Mouse (Mus musculus): ENCODE measurements around the gene Stk11ip. TPM values are rescaled to one million over a fixed set of nuclear protein-coding genes. Genes with fewer than 3 reads are reported as not detected.

The Stk11ip gene
- total RNA-seq, 2 experiments from 2014 or later, result 6.2 to 8.4 TPM

DNA sequence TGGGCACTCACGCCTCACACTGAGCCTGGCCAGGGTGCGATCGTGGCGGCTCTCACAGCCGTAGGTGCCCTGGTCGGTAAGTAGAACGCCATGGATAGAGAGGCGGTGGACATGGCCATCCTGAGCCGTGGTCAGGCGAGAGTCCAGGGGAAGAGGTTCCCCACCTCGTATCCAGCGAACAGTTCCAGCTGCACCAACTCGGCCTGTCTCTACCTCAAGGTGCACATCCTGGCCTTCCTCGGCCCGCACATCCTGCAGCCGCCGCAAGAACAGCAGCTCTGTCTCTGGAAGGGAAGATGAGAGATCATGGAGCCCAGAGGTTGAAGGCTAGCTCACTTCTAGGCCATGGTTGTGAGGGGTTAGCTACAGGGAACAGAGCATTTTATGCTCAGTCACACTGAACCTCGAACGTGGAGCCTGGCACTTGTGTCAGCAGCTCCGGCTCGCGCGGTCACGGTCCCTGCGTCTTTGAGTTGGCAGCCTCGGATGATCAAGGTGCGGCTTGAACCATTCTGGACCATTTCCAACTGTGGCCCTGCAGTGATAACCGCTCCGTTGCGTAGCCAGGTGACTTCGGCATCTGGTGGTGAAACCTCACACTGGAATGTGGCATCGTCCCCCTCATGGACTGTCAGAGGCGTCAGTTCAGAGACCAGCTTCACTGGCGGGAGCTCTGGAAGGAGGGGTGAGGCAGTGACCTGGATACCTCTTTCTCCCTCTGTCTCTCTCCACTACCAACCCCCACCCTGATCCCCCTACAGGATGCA is 30.4 kb upstream of the Stk11ip start:
- TF ChIP-seq CTCF (IDR thresholded peaks at IDR 0.05), result no peak
- intact Hi-C loops (cut with DNase I), result no loop called here
- no peak for DNase-seq
- no peak overlapping the region for H3K4me3 ChIP-seq
- no peak overlapping the region for H3K27ac ChIP-seq

DNA sequence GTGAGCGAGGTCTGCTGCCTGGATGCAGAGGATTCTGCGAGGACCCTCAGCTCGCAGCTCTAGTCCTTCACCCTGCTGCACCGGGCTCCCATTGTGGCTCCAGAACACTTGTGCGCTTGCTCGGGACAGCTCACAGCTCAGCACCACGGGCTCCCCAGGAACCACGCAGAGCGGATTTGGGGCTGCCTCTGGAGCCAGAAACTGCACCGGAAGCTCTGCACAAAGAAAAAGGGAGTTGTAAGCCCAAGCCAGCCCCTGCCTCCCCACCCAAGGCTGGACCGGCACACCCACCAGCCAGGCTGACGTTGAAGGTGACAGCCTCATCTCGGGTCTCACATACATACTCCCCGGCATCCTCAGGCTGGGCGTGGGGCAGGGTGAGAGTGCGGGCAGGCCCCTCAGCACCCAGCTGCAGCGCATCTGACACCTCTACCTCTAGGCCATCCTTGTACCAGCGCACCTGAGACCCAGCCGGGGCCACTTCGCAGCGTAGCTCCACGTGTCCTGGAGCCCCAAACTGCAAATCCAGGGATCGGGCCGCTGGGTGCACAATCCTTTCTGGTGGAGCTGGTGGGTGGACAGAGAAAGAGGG is 28.7 kb upstream of the Stk11ip start:
- DNase-seq, result no peak
- TF ChIP-seq CTCF (IDR thresholded peaks at IDR 0.05), result no peak
- intact Hi-C loops (cut with DNase I), result no loop called here
- H3K4me3 ChIP-seq, result no peak overlapping the region
- no peak overlapping the region for H3K27ac ChIP-seq

DNA sequence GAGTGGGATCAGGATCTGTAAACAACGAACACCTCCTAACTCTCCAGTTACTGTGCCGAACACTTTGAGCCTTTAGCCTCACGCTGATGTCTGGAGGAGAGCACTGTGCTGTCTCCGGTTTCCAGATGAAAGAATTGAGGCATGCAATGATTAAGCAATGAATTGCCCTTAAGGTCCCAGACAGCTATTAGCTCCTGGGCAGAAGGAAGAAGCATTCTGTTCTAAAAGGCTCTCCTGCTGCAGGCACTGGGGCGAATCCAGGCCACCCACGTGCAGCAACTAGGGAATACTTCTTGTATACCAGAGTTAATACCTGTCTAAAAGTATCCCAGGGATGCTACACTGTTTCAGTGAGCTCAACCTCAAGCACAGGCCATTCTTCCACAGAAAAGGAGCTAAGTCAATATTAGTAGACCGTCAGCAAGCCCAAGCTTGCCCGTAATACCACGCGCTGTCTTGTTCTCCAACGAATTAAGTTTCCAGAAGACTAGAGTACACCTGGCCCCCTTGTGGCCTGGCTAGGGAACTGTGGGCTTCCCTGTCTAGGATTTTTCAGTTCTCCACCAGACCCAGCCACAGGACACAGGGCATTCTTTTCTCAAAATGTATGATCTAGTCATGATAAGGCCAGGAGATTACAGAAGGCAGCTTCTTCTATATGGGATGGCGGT is 26.3 kb upstream of the Stk11ip start:
- Histone ChIP-seq H3K27ac (no peak overlapping the region), H3K4me3 (no peak overlapping the region)
- intact Hi-C loops (cut with DNase I), result no loop called here
- TF ChIP-seq CTCF (IDR thresholded peaks at IDR 0.05), result peak; percentile 70
- no peak for DNase-seq

DNA sequence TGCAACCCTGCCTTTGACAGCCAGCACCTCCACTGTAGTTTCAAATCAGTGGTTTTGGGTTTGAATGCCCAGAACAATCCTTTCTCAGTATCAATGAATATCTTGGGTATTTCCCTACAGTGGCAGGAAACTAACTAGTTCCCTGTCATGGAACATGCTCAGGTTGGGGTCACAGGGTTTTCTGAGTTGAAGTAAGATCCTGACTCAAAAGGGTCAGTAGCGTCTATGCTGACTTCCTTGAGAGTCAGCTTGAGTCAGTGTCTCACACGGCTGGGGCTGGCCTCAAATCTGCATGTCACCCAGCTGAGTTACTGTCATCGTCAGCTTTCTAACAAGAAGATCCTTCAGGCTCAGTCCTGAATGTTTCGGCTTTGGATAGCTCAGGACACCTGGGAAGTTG is 22.4 kb upstream of the Stk11ip start:
- no peak for DNase-seq
- Histone ChIP-seq H3K27ac (no peak overlapping the region), H3K4me3 (no peak overlapping the region)
- TF ChIP-seq CTCF (IDR thresholded peaks at IDR 0.05), result no peak
- intact Hi-C loops (cut with DNase I), result no loop called here

DNA sequence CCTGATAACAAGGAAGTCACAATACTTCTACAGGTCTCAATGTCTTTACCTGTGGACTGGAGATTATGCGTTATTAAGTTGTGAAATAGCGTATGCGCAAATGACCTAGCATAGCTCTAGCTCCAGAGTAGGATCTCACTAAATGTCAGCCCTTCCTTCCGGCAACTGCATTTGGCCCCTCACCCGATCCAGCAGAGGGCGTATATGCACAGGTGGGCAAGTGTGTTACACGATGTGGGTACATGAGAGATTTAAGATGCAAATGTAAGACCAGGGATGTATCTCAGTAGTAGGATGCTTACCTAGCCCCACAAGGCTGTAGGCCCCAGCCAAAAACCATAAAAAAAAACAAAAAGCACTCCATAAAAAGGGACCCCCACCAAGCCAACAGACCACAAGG is 21.9 kb upstream of the Stk11ip start:
- no peak overlapping the region for H3K4me3 ChIP-seq
- no peak overlapping the region for H3K27ac ChIP-seq
- no peak for DNase-seq
- peak; percentile 41; the same call in 1 of the 2 replicates for TF ChIP-seq CTCF (IDR thresholded peaks at IDR 0.05)
- intact Hi-C loops (cut with DNase I), result no loop called here

DNA sequence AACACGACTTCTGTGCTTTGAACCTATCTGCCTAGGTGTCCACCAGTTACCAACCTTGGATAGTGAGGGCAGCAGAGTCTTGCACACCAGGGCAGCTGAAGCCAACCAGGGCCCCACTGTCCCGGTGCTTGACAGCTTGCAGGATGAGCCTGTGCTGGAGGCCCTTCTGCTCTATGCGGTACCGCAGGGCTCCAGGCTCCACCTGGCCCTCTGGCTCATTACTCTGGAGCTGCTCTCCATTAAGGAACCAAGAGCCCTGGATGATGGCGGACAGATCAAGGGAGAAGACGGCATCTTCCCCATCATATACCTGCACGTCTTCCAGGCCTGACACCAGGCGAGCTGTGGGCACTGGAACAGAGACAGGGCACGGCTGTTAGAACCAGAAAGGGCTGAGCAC is 19.4 kb upstream of the Stk11ip start:
- TF ChIP-seq CTCF (IDR thresholded peaks at IDR 0.05), result no peak
- H3K4me3 ChIP-seq, result no peak overlapping the region
- no peak for DNase-seq
- intact Hi-C loops (cut with DNase I), result no loop called here
- H3K27ac ChIP-seq, result no peak overlapping the region

DNA sequence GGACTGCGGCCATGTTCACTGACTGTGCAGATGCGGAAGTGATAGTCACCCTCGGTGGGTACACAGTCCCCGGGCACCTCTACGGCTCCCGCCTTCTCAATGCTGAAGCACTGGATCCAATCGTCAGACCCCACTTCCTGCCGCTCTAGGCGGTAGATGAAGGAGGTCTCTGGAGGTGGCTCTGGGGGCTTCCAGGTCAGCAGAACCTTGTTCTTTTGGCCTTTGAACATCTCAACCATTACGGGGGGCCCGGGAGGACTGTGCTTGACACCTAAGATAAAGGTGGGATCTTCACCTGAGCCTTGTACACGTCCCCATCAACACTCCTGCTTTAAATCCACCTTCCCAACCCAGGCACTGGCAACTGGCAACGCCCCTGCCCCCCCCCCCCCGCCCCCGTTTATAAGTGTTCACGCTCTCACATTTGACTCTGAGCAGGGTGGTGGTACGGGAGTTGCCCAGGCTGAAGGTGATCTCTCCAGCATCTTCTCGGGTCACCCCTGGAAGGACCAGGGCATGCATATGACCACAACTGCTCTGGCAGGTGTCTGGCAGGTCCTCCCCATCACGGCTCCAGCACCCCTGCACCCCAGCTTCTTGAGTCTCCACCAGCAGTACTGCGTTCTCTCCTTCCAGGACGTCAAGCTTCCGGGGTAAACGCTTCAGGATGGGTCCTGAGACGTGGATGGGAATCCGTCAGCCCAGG is 18.2 kb upstream of the Stk11ip start:
- H3K27ac ChIP-seq, result no peak overlapping the region
- DNase-seq, result no peak
- TF ChIP-seq CTCF (IDR thresholded peaks at IDR 0.05), result no peak
- intact Hi-C loops (cut with DNase I), result no loop called here
- H3K4me3 ChIP-seq, result no peak overlapping the region

DNA sequence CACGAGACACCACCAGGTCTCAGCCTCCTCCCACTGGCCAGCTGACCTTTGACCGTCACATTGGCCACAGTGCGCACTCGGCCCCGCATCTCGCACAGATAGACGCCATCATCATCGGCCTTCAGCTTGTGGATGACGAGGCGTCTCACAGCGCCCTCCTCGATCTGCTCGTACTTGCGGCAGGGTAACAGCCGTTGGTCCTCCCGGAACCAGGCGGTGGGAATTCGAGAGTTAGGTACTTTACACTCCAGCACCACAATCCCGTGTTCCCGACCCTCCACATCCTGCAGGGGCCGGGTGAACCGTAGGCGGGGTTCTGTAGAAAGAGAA is 17.7 kb upstream of the Stk11ip start:
- intact Hi-C loops (cut with DNase I), result no loop called here
- no peak for TF ChIP-seq CTCF (IDR thresholded peaks at IDR 0.05)
- Histone ChIP-seq H3K4me3 (no peak overlapping the region), H3K27ac (no peak overlapping the region)
- no peak for DNase-seq

DNA sequence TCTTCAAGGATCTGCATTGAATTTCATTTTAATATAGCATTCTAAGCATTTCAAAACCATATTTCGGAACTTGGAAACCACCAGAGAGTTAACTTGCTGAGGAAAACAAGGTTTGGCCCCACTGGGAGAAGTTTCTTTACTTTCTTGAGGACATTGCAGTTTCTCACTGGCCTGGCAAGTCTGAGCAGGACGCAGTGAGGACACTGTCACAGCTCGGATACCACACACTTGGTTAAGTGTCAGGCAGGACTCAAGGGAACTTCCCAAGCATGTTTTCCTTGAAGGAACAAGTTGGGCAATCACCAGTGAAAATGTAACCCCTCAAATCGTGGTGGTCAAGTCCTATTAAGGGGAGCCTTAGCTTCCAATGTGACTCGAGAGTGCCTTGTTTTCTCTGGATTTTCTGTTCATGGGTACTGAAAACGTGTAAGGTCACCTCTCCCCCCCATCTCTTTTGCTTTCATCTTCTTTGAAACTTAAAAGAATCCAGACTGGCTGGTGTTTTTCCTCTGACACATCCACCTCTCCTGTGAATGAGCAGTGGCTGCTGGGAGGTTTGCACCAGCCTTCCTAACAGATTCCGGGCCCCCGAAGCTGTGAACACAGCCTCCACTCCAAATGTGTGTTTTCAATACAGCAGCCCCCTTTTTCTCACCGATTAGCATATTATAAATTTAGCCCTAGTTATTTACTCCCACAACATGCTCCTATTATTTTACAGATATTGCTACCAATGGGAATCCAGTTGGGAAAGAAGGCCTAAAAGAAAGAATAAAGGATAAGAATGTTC is 16.9 kb upstream of the Stk11ip start:
- peak overlapping the region; percentile 92 for H3K27ac ChIP-seq
- no peak for DNase-seq
- intact Hi-C loops (cut with DNase I), result loop anchor here (1.0 to 5.0 kb wide), 2 partner anchors 22 to 43 kb away; partner anchors contain the start of gene Slc4a3
- TF ChIP-seq CTCF (IDR thresholded peaks at IDR 0.05), result no peak
- peak overlapping the region; percentile 82 for H3K4me3 ChIP-seq

DNA sequence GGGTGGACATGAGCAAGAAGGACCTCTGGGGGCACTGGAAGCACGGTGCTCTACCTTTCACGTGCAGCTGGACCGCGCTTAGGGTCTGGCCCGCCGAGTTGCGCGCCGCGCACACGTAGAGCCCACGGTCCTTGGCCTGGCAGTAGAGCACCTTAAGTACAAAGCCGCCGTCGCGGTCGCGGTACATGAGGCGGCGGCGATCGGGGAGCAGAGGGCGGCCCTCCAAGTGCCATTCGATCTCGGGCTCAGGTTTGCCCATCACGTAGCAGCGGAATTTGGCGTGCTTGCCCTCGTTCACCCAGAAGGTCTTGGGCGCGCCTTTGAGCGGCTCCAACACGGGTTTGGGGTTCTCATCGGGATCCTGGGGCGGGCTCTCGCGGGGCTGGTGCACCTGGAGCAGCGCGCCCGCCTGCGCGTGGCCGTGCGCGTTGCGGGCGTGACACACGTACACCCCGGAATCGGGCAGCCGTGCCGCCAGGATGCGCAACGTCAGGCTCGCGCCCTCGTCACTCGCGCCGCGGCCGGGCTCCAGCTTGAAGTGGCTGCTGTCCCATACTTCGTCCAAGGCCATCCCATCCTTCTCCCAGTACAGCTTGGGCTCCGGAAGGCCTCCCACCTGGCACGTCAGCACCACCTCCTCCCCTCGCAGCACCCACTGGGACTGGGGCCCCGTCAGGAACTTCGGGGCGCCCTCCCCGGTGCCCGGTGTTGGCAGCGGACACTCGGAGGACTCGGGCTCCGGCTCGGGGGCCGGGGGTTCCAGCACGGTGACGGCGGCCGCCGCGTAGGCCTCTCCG is 16.0 kb upstream of the Stk11ip start:
- DNase-seq, result peak; percentile 87
- peak overlapping the region; percentile 92 for H3K27ac ChIP-seq
- no peak for TF ChIP-seq CTCF (IDR thresholded peaks at IDR 0.05)
- H3K4me3 ChIP-seq, result peak overlapping the region; percentile 82
- intact Hi-C loops (cut with DNase I), result loop anchor here (5.0 kb wide), 1 partner anchor 42 kb away; the partner anchor contains the start of gene Slc4a3
